Mouse (Mus musculus) testis, adult 10 weeks (tissue): ENCODE data around the gene Ciapin1. TPM values are rescaled to one million over a fixed set of nuclear protein-coding genes. Genes with fewer than 3 reads are reported as not detected.

Experiments used
- polyA plus RNA-seq: library from polyadenylated mRNA; stranded (reverse); fragments of 350-450 nt; fragmentation: Illumina TruSeq; extraction: RNeasy Lipid Tissue Mini Kit (QIAGEN cat#74804); gene quantifications from one replicate; pipeline ENCODE4 v1.2.3, GENCODE M21; 2014; ENCODE audit warnings: low read depth, low replicate concordance

Ciapin1 gene
- 11.3 TPM for polyA plus RNA-seq

DNA sequence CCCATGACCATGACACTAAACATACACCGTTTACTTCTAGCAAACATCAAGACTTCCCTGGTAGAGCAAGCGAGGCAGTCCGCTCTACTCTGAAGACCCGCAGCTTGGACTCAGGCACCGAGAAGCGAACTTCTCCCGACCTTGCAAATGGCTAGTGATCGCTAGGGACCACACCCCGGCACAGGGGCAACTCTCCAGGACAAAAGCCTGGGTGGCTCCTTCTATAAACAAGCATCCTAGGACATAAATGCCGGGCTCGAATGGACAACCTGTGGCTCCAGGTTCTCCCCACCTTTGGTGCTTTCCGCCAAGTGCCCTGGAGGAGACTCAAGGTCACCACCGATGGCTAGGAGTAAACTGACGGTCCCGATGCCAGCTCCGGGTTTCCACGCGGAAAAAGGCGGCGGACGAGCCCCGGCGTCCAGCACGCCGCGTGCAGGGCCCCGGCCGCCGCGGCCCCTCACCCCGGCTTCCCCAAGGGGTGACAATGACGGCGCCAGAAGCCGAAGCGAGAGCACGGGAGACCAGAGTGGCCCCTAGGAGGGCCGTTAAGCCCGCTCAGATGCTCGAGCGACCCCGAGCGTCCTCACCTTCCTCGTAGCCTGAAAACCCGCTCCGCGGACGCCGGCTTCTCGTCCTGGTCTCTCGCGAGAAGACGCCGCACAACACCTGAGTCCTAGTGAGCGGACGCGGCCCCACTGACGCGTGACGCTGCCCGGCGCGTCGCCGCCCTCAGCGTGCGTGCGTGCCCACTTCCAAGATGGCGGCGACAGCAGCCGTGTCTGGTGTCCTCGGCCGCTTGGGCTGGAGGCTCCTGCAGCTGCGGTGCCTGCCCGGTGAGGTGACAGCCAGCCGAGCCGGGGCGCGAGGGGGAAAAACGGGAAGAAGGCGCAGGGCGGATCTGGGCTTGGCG is at the start of gene Ciapin1, which contains the start of gene Coq9:
TSS of gene Ciapin1 (minus strand) at position 697 of the 913 bp plus-strand sequence.
TSS of gene Coq9 (plus strand) at position 660 of the 913 bp plus-strand sequence.

DNA sequence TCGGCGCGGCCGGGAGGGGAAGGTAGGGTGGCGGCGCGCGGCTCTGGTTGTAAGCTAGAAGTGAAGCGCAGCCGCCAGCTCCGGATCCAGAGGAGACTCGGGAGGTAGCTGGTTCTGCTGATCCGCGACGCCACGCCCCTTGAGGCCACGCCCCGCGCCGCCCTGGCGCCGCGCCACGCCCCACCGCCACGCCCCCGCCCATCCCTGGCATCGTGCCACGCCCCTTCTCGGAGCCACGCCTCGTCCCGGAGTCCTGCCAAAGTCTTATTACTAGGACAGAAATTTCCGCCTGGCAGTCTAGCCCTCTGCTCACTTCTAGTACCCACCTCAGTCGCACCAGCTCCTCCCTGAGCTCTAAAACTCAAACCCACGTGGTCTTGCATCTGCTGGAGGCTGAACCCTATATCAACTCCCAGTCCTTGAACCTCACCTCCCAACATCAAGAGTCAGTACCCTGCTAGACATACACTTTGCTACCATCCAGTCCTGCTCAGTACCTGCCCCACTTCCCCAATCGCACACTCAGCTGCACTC is 38.1 kb upstream of the Ciapin1 start, which contains the start of gene Dok4:
TSS of gene Dok4 (minus strand) at position 134 of the 534 bp plus-strand sequence.

DNA sequence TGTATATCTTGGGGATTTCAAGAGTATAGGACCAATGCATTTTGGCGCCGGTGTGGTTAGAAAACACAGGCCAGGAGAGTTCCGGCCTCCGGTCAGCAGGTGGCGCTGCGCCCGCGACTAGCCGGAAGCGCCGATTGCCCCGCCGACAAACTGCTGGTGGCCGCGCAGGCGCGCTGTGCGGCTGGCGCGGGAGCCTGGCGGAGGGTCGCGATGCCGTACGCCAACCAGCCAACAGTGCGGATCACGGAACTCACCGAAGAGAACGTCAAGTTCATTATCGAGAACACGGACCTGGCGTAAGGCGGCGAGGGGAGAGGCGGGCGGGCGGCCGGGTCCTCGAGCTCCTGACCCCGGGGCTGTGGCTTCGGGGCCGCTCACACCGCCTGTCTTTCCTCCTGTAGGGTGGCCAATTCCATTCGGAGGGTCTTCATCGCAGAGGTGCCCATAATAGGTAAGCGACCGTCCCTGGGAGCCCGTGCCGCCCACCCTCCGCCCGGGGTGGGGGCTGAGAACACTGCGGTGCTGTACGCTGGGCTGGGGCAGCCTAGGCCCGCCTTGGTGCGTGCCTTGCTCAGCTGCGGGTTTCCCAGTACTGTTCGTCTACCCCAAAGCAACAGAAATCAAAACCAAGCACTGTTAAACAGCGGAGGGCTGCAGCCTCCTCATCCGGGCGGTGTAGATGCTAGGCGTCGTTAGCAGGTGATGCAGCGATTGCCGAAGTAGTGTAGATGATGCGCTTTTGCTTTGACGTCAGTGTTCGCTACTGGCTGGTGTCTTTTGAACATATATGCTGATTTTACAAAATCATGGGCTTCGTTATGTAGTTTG is 19.4 kb upstream of the Ciapin1 start, which contains the start of gene Polr2c:
TSS of gene Polr2c (plus strand) at position 105 of the 828 bp plus-strand sequence.

DNA sequence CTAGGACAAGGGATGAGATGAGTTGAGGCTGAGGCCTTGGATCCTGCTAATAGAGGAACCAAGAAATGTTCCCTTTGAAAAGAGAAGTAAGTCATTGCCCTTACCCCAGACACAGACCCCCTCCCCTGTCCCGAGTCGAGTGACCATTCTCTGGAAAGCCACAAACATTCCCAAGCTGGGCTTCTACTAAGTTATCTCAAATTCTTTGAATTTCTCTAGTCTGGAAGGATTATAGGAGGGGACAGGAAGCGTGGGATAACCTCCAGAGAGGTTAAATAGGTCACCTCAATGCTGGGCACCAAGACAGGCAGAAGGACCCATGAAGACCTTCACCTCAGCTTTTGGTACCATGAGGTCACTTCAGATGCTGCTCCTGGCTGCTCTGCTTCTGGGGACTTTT is 28.0 kb downstream of the Ciapin1 start, which contains the start of gene Ccl17:
TSS of gene Ccl17 (plus strand) at position 301 of the 400 bp plus-strand sequence.

DNA sequence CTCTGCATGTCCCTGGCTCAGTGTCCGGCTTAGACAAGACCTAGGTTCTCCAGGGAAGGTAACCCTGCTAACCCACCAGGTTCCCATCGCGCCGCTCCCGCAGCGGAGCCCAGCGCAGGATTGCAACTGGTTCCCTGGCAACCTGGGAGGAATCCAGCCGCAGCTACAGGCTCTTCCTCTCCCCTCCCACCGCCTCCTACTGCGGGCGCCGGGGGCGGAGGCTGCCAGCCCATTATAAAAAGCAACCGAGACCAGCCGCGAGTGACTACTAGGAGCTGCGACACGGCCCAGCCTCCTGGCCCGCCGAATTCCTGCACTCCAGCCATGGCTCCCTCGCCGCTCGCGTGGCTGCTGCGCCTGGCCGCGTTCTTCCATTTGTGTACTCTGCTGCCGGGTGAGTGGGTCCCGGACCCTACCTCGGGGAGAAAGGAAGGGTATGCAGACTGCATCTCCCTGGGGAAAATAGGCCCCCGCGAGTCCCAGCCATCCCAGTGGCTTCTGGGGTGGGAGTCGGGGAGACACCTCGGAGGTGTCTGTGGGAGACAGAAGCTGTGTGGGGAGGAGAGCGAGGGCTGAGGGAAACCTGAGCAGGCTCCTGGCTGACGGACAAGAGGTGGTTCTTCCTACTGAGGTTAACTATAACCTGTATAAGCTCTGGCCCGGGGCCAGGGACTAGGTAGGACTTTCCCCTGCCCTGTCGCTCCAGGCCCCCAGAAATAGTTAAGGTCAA is 66.1 kb downstream of the Ciapin1 start, which contains the start of gene Cx3cl1:
TSS of gene Cx3cl1 (plus strand) at position 69 of the 730 bp plus-strand sequence.

Other genes starting within 250 kb of the Ciapin1 start
- 63.6 TPM for gene Rspry1, start 236.4 kb downstream of the Ciapin1 start, polyA plus RNA-seq
- gene Fam192a, start 236.4 kb downstream of the Ciapin1 start, polyA plus RNA-seq = 88.4 TPM
- 906 TPM for gene Arl2bp, start 171.8 kb downstream of the Ciapin1 start, polyA plus RNA-seq
- not detected for gene Pllp, start 142.1 kb downstream of the Ciapin1 start, polyA plus RNA-seq
- 1.9 TPM for gene Ccl22, start 92.8 kb downstream of the Ciapin1 start, polyA plus RNA-seq
- gene Cx3cl1, start 66.3 kb downstream of the Ciapin1 start, polyA plus RNA-seq = 0.35 TPM
- not detected for gene Ccl17, start 27.9 kb downstream of the Ciapin1 start, polyA plus RNA-seq
- 7.5 TPM for gene Coq9, start within 50 bp of the Ciapin1 start, polyA plus RNA-seq
- gene Polr2c, start 19.1 kb upstream of the Ciapin1 start, polyA plus RNA-seq = 4.5 TPM
- 0.10 TPM for gene Dok4, start 38.0 kb upstream of the Ciapin1 start, polyA plus RNA-seq
- gene Ccdc102a, start 79.7 kb upstream of the Ciapin1 start, polyA plus RNA-seq = not detected
- gene Adgrg5, start 85.3 kb upstream of the Ciapin1 start, polyA plus RNA-seq = not detected
- 3.3 TPM for gene Adgrg1, start 136.4 kb upstream of the Ciapin1 start, polyA plus RNA-seq
- gene Adgrg3, start 179.3 kb upstream of the Ciapin1 start, polyA plus RNA-seq = not detected
- gene Drc7, start 216.7 kb upstream of the Ciapin1 start, polyA plus RNA-seq = 10.0 TPM
- 1.5 TPM for gene Katnb1, start 242.8 kb upstream of the Ciapin1 start, polyA plus RNA-seq